Mouse (Mus musculus) lung, embryonic 15.5 days (tissue): ENCODE data around the gene Tmtc2. TPM values are rescaled to one million over a fixed set of nuclear protein-coding genes. Genes with fewer than 3 reads are reported as not detected.

Experiments
- ATAC-seq: fragments of 200-750 bp; cut with Nextera tagmentation; 2 replicates; pipeline ENCODE4 v1.8.0; 2017; ENCODE audit warnings: moderate number of reproducible peaks, borderline replicate concordance; ENCODE audit not compliant: low FRiP score, low TSS enrichment; ENCODE audit errors: extremely low read depth
- H3K27ac ChIP-seq: fragments of 300-500 bp; sonication (generic); 2 replicates; pipeline ENCODE4 v1.5.1; 2015; ENCODE audit warnings: moderate library complexity, mild to moderate bottlenecking, inconsistent platforms
- H3K27me3 ChIP-seq: fragments of 300-500 bp; sonication (generic); 2 replicates; pipeline ENCODE4 v1.6.1; 2015; ENCODE audit warnings: inconsistent platforms
- H3K36me3 ChIP-seq: fragments of 300-500 bp; sonication (generic); 2 replicates; pipeline ENCODE4 v1.6.1; 2015; ENCODE audit warnings: inconsistent platforms
- H3K4me1 ChIP-seq: fragments of 300-500 bp; sonication (generic); 2 replicates; pipeline ENCODE4 v1.6.1; 2015; ENCODE audit warnings: inconsistent platforms
- H3K4me2 ChIP-seq: fragments of 300-500 bp; sonication (generic); 2 replicates; pipeline ENCODE4 v1.6.1; 2015; ENCODE audit warnings: inconsistent platforms, mild to moderate bottlenecking, moderate library complexity
- H3K4me3 ChIP-seq: fragments of 300-500 bp; sonication (generic); 2 replicates; pipeline ENCODE4 v1.5.1; 2015; ENCODE audit warnings: mild to moderate bottlenecking, inconsistent platforms
- H3K9ac ChIP-seq: fragments of 300-500 bp; sonication (generic); 2 replicates; pipeline ENCODE4 v1.6.1; 2015; ENCODE audit warnings: inconsistent platforms
- H3K9me3 ChIP-seq: fragments of 300-500 bp; sonication (generic); 2 replicates; pipeline ENCODE4 v1.6.1; 2016; ENCODE audit warnings: inconsistent platforms
- WGBS: fragments of 180-500 bp; shearing (Covaris S2); methylation state at CpG from one replicate; pipeline ENCODE4 v1.1.7; 2015; 5-methylcytosine and 5-hydroxymethylcytosine counted together
- polyA plus RNA-seq: library from polyadenylated mRNA; unstranded; fragments of >200 nt; fragmentation: Nextera tagmentation; extraction: Ambion mirVana; gene quantifications from 2 replicates; pipeline ENCODE4 v1.2.1, GENCODE M21; 2015

The Tmtc2 gene
- polyA plus RNA-seq, 1 experiment from 2014 or later = 9.7 TPM

- no peaks in the 10 kb centered on the region for H3K4me1 ChIP-seq
- no peak overlapping the region for H3K27ac ChIP-seq
- no peaks in the 10 kb centered on the region for H3K36me3 ChIP-seq
- H3K9me3 ChIP-seq = no peaks in the 10 kb centered on the region
- 45% methylated on average over 5 of the region's 5 CpGs for WGBS
- no peak overlapping the region for H3K4me3 ChIP-seq
- no peak for ATAC-seq
- no peaks in the 10 kb centered on the region for H3K27me3 ChIP-seq
- no peak overlapping the region for H3K9ac ChIP-seq
- H3K4me2 ChIP-seq = no peak overlapping the region
Observed at GRCm38 (mm10) chr10:105399316-105399715, 174.9 kb downstream of the Tmtc2 start.

- 52% methylated on average over 4 of the region's 4 CpGs for WGBS
- Histone ChIP-seq H3K27me3 (no peaks in the 10 kb centered on the region), H3K4me2 (no peak overlapping the region), H3K9me3 (no peaks in the 10 kb centered on the region), H3K9ac (no peak overlapping the region), H3K27ac (no peak overlapping the region), H3K36me3 (no peaks in the 10 kb centered on the region), H3K4me3 (no peak overlapping the region), H3K4me1 (no peaks in the 10 kb centered on the region)
- ATAC-seq = no peak
Observed at GRCm38 (mm10) chr10:105384065-105384464, 190.2 kb downstream of the Tmtc2 start.

GRCm38 (mm10) chr10:105381705-105382104 lies 192.5 kb downstream of the Tmtc2 start:
- no peaks in the 10 kb centered on the region for H3K27me3 ChIP-seq
- H3K27ac ChIP-seq = no peak overlapping the region
- WGBS = 76% methylated on average over 1 of the region's 1 CpGs
- no peak overlapping the region for H3K4me3 ChIP-seq
- H3K9ac ChIP-seq = no peak overlapping the region
- ATAC-seq = no peak
- no peaks in the 10 kb centered on the region for H3K9me3 ChIP-seq
- no peak overlapping the region for H3K4me2 ChIP-seq
- no peaks in the 10 kb centered on the region for H3K36me3 ChIP-seq
- H3K4me1 ChIP-seq = no peaks in the 10 kb centered on the region

GRCm38 (mm10) chr10:105381202-105381601 lies 193.0 kb downstream of the Tmtc2 start:
- H3K9me3 ChIP-seq = no peaks in the 10 kb centered on the region
- H3K4me1 ChIP-seq = no peaks in the 10 kb centered on the region
- no peak for ATAC-seq
- no peak overlapping the region for H3K4me3 ChIP-seq
- no peak overlapping the region for H3K27ac ChIP-seq
- H3K36me3 ChIP-seq = no peaks in the 10 kb centered on the region
- no peaks in the 10 kb centered on the region for H3K27me3 ChIP-seq
- no peak overlapping the region for H3K9ac ChIP-seq
- 80% methylated on average over 5 of the region's 5 CpGs for WGBS
- no peak overlapping the region for H3K4me2 ChIP-seq

GRCm38 (mm10) chr10:105380584-105380983 lies 193.7 kb downstream of the Tmtc2 start:
- H3K36me3 ChIP-seq = no peaks in the 10 kb centered on the region
- no peak for ATAC-seq
- H3K4me1 ChIP-seq = no peaks in the 10 kb centered on the region
- no peaks in the 10 kb centered on the region for H3K27me3 ChIP-seq
- H3K4me2 ChIP-seq = no peak overlapping the region
- no peak overlapping the region for H3K4me3 ChIP-seq
- no peak overlapping the region for H3K9ac ChIP-seq
- WGBS = 72% methylated on average over 7 of the region's 7 CpGs
- no peaks in the 10 kb centered on the region for H3K9me3 ChIP-seq
- no peak overlapping the region for H3K27ac ChIP-seq

GRCm38 (mm10) chr10:105377711-105378110 lies 196.5 kb downstream of the Tmtc2 start:
- H3K36me3 ChIP-seq = no peaks in the 10 kb centered on the region

GRCm38 (mm10) chr10:105373265-105373664 lies 201.0 kb downstream of the Tmtc2 start:
- ATAC-seq = no peak
- no peak overlapping the region for H3K27ac ChIP-seq

More at GRCm38 (mm10) chr10:105377711-105378110, 196.5 kb downstream of the Tmtc2 start:
- WGBS = 86% methylated on average over 2 of the region's 2 CpGs
- no peak for ATAC-seq
- no peak overlapping the region for H3K27ac ChIP-seq
- no peaks in the 10 kb centered on the region for H3K27me3 ChIP-seq
- no peak overlapping the region for H3K4me3 ChIP-seq
- H3K4me1 ChIP-seq = no peaks in the 10 kb centered on the region
- H3K9me3 ChIP-seq = no peaks in the 10 kb centered on the region
- no peak overlapping the region for H3K9ac ChIP-seq
- H3K4me2 ChIP-seq = no peak overlapping the region

GRCm38 (mm10) chr10:105368242-105368641 lies 206.0 kb downstream of the Tmtc2 start:
- no peaks in the 10 kb centered on the region for H3K27me3 ChIP-seq
- ATAC-seq = no peak
- no peaks in the 10 kb centered on the region for H3K36me3 ChIP-seq
- no peak overlapping the region for H3K4me3 ChIP-seq
- no peak overlapping the region for H3K4me2 ChIP-seq
- no peaks in the 10 kb centered on the region for H3K9me3 ChIP-seq
- no peak overlapping the region for H3K27ac ChIP-seq
- H3K4me1 ChIP-seq = no peaks in the 10 kb centered on the region
- no peak overlapping the region for H3K9ac ChIP-seq
- WGBS = 85% methylated on average over 8 of the region's 8 CpGs

More at GRCm38 (mm10) chr10:105373265-105373664, 201.0 kb downstream of the Tmtc2 start:
- Histone ChIP-seq H3K27me3 (no peaks in the 10 kb centered on the region), H3K4me3 (no peak overlapping the region), H3K4me1 (no peaks in the 10 kb centered on the region), H3K36me3 (no peaks in the 10 kb centered on the region), H3K4me2 (no peak overlapping the region), H3K9me3 (no peaks in the 10 kb centered on the region), H3K9ac (no peak overlapping the region)
- 91% methylated on average over 8 of the region's 8 CpGs for WGBS

GRCm38 (mm10) chr10:105364480-105364879 lies 209.8 kb downstream of the Tmtc2 start:
- ATAC-seq = no peak
- Histone ChIP-seq H3K9me3 (no peaks in the 10 kb centered on the region), H3K9ac (no peak overlapping the region), H3K4me3 (no peak overlapping the region), H3K27ac (no peak overlapping the region), H3K27me3 (no peaks in the 10 kb centered on the region), H3K36me3 (no peaks in the 10 kb centered on the region), H3K4me2 (no peak overlapping the region), H3K4me1 (no peaks in the 10 kb centered on the region)
- 77% methylated on average over 3 of the region's 3 CpGs for WGBS

- no peak for ATAC-seq
- Histone ChIP-seq H3K4me2 (no peak overlapping the region), H3K4me3 (no peak overlapping the region), H3K4me1 (no peaks in the 10 kb centered on the region), H3K9ac (no peak overlapping the region), H3K9me3 (no peaks in the 10 kb centered on the region), H3K27me3 (no peaks in the 10 kb centered on the region), H3K27ac (no peak overlapping the region), H3K36me3 (no peaks in the 10 kb centered on the region)
- 85% methylated on average over 2 of the region's 2 CpGs for WGBS
Observed at GRCm38 (mm10) chr10:105350301-105350700, 223.9 kb downstream of the Tmtc2 start.

GRCm38 (mm10) chr10:105345920-105346319 lies 228.3 kb downstream of the Tmtc2 start:
- Histone ChIP-seq H3K9ac (no peak overlapping the region), H3K4me3 (no peak overlapping the region), H3K36me3 (no peaks in the 10 kb centered on the region), H3K4me2 (no peak overlapping the region), H3K9me3 (no peaks in the 10 kb centered on the region), H3K27ac (no peak overlapping the region), H3K4me1 (no peaks in the 10 kb centered on the region), H3K27me3 (no peaks in the 10 kb centered on the region)
- no peak for ATAC-seq
- WGBS = 86% methylated on average over 3 of the region's 3 CpGs

GRCm38 (mm10) chr10:105332856-105333255 lies 241.4 kb downstream of the Tmtc2 start:
- H3K27me3 ChIP-seq = no peaks in the 10 kb centered on the region
- WGBS = 87% methylated on average over 2 of the region's 2 CpGs
- no peaks in the 10 kb centered on the region for H3K4me1 ChIP-seq
- no peak overlapping the region for H3K4me3 ChIP-seq
- H3K27ac ChIP-seq = no peak overlapping the region
- no peak overlapping the region for H3K9ac ChIP-seq
- no peak for ATAC-seq
- H3K4me2 ChIP-seq = no peak overlapping the region
- H3K9me3 ChIP-seq = no peaks in the 10 kb centered on the region
- H3K36me3 ChIP-seq = no peaks in the 10 kb centered on the region

- Histone ChIP-seq H3K36me3 (no peaks in the 10 kb centered on the region), H3K27ac (no peak overlapping the region), H3K4me3 (no peak overlapping the region), H3K4me2 (no peak overlapping the region), H3K4me1 (no peaks in the 10 kb centered on the region), H3K9me3 (no peaks in the 10 kb centered on the region), H3K27me3 (no peaks in the 10 kb centered on the region), H3K9ac (no peak overlapping the region)
- 65% methylated on average over 5 of the region's 5 CpGs for WGBS
- ATAC-seq = no peak
Observed at GRCm38 (mm10) chr10:105330327-105330726, 243.9 kb downstream of the Tmtc2 start.
